Mouse (Mus musculus): ENCODE data around the gene Tanc2.

Gene Tanc2

DNA sequence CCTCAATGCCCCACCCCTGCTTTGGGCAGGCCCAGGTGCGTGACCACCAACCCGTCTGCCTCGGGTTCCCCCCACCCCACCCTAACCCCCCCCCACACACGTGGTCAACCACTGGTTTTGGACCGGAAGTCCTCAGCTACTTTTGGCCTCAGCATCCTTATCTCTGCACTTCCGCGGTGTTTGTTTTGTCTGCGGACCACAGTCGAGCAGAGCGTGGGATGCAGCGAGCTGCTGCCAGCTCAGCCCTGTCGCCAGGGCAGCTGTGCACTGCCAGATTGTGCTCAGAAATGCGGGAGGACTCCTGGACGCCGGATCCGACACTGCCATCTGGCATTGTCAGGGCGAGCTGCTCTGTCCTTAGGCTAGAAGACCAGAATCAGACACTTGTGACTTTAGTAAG, 369.6 kb downstream of the Tanc2 start:
- DNase-seq, result no peak

DNA sequence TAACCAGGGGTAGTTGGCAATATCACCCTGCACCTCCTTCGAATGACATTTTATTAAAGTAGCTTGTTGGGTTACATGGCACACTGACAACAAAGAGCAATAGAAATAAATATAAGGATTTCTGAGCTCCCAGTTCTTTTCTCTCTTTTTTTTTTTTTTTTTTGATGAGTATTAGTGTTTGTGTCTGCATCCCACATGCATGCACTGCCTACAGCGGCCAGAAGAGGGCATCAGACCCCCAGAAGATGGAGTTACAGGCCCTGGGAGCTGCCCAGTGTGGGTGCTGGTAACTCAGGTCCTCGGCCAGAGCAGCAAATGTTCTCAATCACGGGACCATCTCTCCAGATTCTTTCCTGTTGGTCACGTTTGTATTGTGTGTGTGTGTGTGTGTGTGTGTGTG, 374.9 kb downstream of the Tanc2 start:
- no peak for DNase-seq

DNA sequence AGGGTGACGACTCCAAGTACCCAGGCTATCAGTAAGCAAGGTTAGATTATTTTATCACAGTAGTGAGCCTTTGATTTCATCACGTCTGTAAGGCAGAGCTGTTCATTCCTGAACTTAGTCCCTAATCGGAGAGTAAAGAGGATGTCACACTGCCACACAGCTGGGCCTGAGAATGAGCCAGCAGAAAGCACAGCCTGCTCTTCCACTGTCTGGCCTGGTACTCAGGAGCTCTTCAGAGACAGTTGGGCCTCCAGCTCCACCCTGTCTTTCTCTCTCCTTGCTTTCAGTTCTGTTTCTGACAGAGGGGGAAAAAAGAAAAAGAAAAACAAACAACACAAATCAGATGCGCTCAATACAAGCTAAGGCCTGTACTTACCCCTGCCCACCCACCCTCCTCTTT, 376.5 kb downstream of the Tanc2 start:
- DNase-seq, result no peak

DNA sequence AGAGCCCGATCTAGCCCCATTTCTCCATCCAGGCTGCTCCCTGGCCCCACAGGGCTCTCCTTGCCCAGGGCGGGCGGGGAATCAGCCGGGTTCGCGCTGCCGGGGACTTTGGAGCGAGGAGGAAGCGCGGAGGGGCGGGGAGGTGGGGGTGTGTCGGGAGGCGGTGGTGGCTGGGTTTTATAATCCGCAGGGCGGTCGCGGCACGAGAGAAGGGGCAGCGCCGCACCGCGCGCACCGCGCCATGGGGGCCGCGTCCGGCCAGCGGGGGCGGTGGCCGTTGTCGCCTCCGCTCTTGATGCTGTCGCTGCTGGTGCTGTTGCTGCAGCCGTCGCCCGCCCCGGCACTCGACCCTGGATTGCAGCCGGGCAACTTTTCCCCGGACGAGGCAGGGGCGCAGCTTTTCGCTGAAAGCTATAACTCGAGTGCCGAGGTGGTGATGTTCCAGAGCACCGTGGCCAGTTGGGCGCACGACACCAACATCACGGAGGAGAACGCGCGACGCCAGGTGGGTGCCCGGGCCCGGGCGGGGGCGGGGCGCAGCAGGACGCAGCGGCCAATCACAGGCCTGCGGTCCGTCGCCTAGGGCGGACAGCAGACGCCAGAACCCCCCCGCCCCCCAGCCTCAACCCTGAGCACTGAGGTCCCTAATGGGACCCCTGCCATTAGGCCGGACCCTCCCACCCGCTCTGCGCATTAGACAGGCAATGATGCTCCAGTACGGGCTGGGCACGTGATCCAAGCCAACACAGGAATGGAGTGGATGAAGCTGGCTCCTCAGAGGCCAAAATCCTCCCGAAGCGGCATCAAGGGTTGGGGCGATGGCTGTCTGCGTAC, 378.2 kb downstream of the Tanc2 start, which contains the start of gene Ace:
TSS of gene Ace (plus strand) at position 205 of the 834 bp plus-strand sequence.
- DNase-seq, result no peak

DNA sequence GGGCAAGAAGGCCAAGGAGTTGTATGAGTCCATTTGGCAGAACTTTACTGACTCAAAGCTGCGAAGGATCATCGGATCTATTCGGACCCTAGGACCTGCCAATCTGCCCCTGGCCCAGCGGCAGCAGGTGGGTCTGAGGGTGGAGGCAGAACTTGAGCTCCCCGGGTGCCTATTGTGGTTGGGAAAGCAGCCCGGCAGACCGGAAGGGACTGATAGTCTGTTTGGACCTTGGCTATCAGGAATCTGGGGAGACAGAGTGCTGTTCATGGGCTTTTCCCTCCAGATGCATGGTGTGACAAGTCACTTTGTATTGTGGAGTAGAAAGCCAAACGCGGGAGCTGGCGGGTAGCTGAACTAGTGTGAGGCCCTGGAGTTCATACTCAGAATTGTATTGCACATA, 379.2 kb downstream of the Tanc2 start:
- no peak for DNase-seq

DNA sequence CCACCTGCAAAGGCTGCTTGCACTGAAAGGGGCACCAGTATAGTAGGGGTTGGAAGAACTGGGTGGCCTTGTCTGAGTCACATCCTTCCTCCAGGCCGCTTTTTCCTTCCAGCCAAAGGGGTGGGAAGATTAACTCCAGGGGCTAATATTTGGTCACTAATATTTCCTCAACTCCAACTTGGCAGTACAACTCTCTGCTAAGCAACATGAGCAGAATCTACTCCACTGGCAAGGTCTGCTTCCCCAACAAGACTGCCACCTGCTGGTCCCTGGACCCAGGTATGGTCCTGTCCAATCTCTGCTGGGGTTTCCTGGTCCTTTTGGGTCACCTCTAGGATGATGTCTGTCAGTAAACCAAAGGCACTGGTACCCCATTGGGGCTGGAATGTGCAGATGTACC, 379.7 kb downstream of the Tanc2 start:
- DNase-seq, result peak; percentile 14

DNA sequence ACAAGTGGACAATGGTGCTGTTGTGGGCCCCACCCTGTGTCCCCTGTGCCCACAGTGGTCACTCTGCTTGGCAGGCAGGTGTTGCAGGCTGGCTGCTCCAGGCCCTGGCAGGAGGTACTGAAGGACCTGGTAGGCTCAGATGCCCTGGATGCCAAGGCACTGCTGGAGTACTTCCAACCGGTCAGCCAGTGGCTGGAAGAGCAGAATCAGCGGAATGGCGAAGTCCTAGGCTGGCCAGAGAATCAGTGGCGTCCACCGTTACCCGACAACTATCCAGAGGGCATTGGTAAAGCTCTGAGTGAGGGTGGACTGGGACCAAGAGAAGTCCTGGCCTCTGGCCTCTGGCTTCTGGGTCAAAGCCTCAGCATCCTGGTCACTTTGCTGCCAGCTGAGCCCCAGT, 384.8 kb downstream of the Tanc2 start:
- no peak for DNase-seq

DNA sequence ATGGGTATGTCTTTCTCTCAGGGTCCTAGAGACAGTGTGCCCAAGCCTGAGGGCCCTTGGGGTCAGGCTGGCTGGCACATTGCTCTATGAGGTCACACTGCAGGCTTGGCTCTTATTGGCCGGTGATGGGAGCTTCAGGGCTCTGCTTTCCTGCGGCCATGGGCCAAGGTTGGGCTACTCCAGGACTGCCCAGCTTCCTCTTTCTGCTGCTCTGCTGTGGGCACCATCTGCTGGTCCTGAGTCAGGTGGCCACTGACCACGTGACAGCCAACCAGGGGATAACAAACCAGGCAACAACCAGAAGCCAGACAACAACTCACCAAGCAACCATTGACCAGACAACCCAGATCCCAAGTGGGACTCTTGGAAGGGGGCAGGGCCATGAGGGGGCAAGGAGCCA, 385.3 kb downstream of the Tanc2 start:
- DNase-seq, result no peak

DNA sequence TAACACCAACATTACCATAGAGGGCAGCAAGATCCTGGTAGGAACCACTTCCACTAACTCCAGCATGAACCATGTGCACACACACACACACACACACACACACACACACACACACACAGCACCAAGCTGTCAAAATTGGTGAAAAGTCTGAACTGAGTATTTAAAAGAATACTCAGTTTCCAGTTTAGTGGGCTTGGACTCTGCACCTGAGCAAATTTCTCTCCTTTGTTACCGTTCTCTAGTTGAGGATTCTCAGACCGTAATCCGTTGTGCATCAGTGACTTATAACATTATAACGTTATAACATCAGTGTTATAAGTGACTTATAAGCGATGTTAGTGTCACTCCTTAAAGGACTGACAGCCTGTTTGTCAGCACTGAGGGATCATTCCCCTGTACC, 385.9 kb downstream of the Tanc2 start:
- no peak for DNase-seq

DNA sequence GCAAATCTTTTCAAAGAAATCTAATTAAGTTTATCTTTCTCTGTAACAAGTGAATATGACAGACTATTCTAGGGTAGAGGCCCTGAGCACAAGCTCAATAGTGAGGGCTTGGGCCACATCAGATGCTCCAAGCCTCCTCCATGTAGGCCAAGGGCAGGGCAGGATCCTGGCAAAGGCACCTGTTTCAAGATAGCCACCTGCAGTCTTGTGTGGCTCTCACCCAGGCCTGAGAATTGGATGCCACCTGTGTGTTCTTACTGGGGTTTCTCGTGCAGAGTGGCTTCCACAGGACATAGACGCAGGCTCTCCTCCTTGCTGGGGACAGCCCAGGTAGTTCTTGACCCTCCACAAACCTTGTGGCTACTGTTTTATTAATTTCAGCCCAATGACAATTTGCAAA, 388.4 kb downstream of the Tanc2 start:
- no peak for DNase-seq

DNA sequence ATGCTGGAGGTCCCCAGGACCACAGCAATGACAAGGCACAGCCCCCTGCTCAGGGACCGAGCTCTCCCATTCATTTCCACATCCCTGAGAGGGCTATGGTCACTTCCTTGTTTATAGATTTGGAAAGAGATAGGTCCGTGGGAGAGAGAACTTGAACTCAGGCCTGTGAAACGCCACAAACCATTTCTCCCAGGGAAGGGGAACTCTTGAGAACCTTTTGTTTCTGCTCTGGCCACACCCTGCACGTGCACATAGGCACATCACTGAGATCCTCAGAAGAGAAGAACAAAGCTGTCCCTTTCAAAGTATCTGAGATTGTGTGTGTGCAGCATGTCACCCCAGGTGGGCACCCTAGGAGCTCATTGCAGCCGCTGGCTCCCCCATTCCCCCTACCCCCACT, 388.8 kb downstream of the Tanc2 start:
- DNase-seq, result no peak

Data from thymus, postnatal 25 days (tissue).